Mouse (Mus musculus): ENCODE data around the gene Fars2.

DNA sequence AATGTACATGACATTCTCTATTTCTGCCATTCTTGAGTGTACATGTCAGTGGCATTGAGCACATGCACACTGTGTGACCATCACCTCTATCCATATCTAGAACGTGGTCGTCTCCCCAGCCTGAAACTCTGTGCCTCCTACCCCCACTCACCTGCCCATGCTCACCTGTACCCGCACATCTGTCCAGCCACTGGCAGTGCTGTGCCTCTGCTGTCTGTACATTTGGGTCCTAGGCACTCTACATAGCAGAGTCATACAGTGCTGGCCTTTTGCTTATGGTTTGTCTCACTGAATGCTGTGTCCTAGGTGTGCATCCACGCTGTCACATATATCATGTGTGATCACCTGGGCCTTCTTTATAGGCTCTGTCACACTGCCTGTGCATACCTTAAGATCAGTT is 410.5 kb downstream of the Fars2 start:
- TF ChIP-seq CTCF (IDR thresholded peaks at IDR 0.05; ENCODE audit: extremely low read depth, insufficient read length, insufficient replicate concordance, low read depth, low read length) (no peak), POLR2A (IDR thresholded peaks at IDR 0.05; ENCODE audit: low read depth, low read length) (no peak)

All from small intestine, adult 2 months (tissue).